Mouse (Mus musculus) embryonic facial prominence, embryonic 14.5 days (tissue): ENCODE results near the gene Gm29554. TPM values are rescaled to one million over a fixed set of nuclear protein-coding genes. Genes with fewer than 3 reads are reported as not detected.
"Not testable (repeated sequence)": the region's sequence is repeated elsewhere in the genome, so short reads cannot be mapped to it uniquely, and the experiment has no call there.

ENCODE experiments used
- ATAC-seq: fragments of 200-750 bp; cut with Nextera tagmentation; 2 replicates; pipeline ENCODE4 v1.8.0; 2017; ENCODE audit warnings: low read depth, moderate number of reproducible peaks, moderate TSS enrichment
- DNase-seq: peaks from one replicate; pipeline ENCODE4 v3.0.0-alpha.2; 2015; ENCODE audit warnings: low spot score
- H3K27ac ChIP-seq: fragments of 300-500 bp; sonication (generic); replicated peaks from 2 replicates; pipeline ENCODE4 v1.5.1; 2014; ENCODE audit warnings: low read depth, mild to moderate bottlenecking, low read length, moderate library complexity
- H3K27me3 ChIP-seq: fragments of 300-500 bp; sonication (generic); replicated peaks from 2 replicates; pipeline ENCODE4 v1.6.1; 2014; ENCODE audit warnings: low read length; ENCODE audit not compliant: control insufficient read depth, insufficient read depth
- H3K36me3 ChIP-seq: fragments of 300-500 bp; sonication (generic); 2 replicates; pipeline ENCODE4 v1.6.1; 2014; ENCODE audit warnings: low read length, mixed read lengths; ENCODE audit not compliant: control insufficient read depth, insufficient read depth
- H3K4me1 ChIP-seq: fragments of 300-500 bp; sonication (generic); 2 replicates; pipeline ENCODE4 v1.6.1; 2014; ENCODE audit warnings: antibody characterized with exemption, low read length; ENCODE audit not compliant: control insufficient read depth, insufficient read depth
- H3K4me2 ChIP-seq: fragments of 300-500 bp; sonication (generic); 2 replicates; pipeline ENCODE4 v1.6.1; 2014; ENCODE audit warnings: low read depth, mild to moderate bottlenecking, low read length, moderate library complexity, mixed read lengths
- H3K4me3 ChIP-seq: fragments of 300-500 bp; sonication (generic); 2 replicates; pipeline ENCODE4 v1.5.1; 2014; ENCODE audit warnings: low read depth, mild to moderate bottlenecking, low read length
- H3K9ac ChIP-seq: fragments of 300-500 bp; sonication (generic); 2 replicates; pipeline ENCODE4 v1.6.1; 2014; ENCODE audit warnings: low read depth, mild to moderate bottlenecking, low read length, moderate library complexity, mixed read lengths
- H3K9me3 ChIP-seq: fragments of 300-500 bp; sonication (generic); 2 replicates; pipeline ENCODE4 v1.6.1; 2016; ENCODE audit warnings: low read length; ENCODE audit not compliant: control insufficient read depth
- WGBS: fragments of 180-500 bp; shearing (Covaris S2); extraction: QIAGEN DNeasy Blood & Tissue Kit; methylation state at CpG from one replicate; pipeline ENCODE4 v1.1.7; 2014; 5-methylcytosine and 5-hydroxymethylcytosine counted together
- polyA plus RNA-seq: library from polyadenylated mRNA; unstranded; fragments of >200 nt; fragmentation: Nextera tagmentation; extraction: Ambion mirVana; gene quantifications from 2 replicates; pipeline ENCODE4 v1.2.1, GENCODE M21; 2014

The Gm29554 gene
- not detected in 2 replicates for polyA plus RNA-seq

- not testable (repeated sequence) for H3K9ac ChIP-seq, H3K27me3 ChIP-seq, H3K36me3 ChIP-seq, DNase-seq, H3K9me3 ChIP-seq, ATAC-seq, H3K4me1 ChIP-seq, H3K27ac ChIP-seq, H3K4me3 ChIP-seq, H3K4me2 ChIP-seq
- 80% methylated on average over 1 of the region's 6 CpGs for WGBS
These were observed at the start of gene Gm29554 for GRCm38 (mm10) chrY:12273632-12274031. Gene Gm29554, plus strand, starts transcription at chrY:12273932.

Other genes with a start within 250 kb of the Gm29554 start
- gene Gm20812, start 108.0 kb downstream of the Gm29554 start, polyA plus RNA-seq: not detected in 2 replicates